Comparison of ENCODE assay signal across 9 mouse cellular contexts in genomic region chr5:139750535-139750934, GRCm38 (mm10). TPM values are rescaled to one million over a fixed set of nuclear protein-coding genes. Genes with fewer than 3 reads are reported as not detected.
A peak's percentile ranks its signal among the peaks of the same experiment; 100 is the strongest.
DNase-seq lines count a peak whose midpoint lies in the region; ATAC-seq and TF ChIP-seq lines count a peak whose summit lies in the region.
"Had no signal": no experiment of that assay in that cellular context is flagged by ENCODE, and none has a peak within 500 bp of the region (broad histone marks: within the 10 kb centered on the region; RNA-seq: fewer than 3 reads in every experiment).

No protein-coding gene starts in this region.

- no peak overlapping the region for H3K9ac ChIP-seq in heart, embryonic 12.5 days
- H3K9ac ChIP-seq: limb, embryonic 12.5 days had no signal

- DNase-seq in heart, adult 8-10 months (ENCODE audit: low spot score) = peak; percentile 70
- peak; percentile 44 for DNase-seq in T-cell, adult 2 months (ENCODE audit: low spot score)
- DNase-seq in embryo, embryonic 11 days = peak; percentile 69
- DNase-seq in left cerebral cortex, adult 2 months (ENCODE audit: extremely low spot score in 1 of 2, low spot score in 2 of 2) = peak; percentile 62 to 69
- peak; percentile 73 for DNase-seq in mesoderm, embryonic 11.5 days (ENCODE audit: low read depth, low spot score)
- DNase-seq in spleen, adult 18-20 months = peak; percentile 26 to 64

- H3K4me3 ChIP-seq in heart, embryonic 12.5 days = no peak overlapping the region
- H3K4me3 ChIP-seq in left cerebral cortex, adult 2 months = no peak overlapping the region
- H3K4me3 ChIP-seq: limb, embryonic 12.5 days had no signal

- ATAC-seq in heart, embryonic 12.5 days (ENCODE audit: insufficient number of reproducible peaks, low FRiP score) = no peak
- ATAC-seq in granulocyte monocyte progenitor cell, adult 5-6 weeks (replicated peaks; ENCODE audit: poor library complexity, severe bottlenecking) = peak; percentile 38

- peak; percentile 96 for TF ChIP-seq CTCF in left cerebral cortex, adult 2 months (IDR thresholded peaks at IDR 0.05)

- intact Hi-C loops in left cerebral cortex, adult 2 months (cut with DNase I) = loop anchor here (2.0 kb wide), 1 partner anchor 34 kb away; no protein-coding TSS in a partner anchor

- peaks cover 56% of the 10 kb centered on the region for H3K36me3 ChIP-seq in heart, embryonic 12.5 days

- H3K4me2 ChIP-seq in heart, embryonic 12.5 days = no peak overlapping the region
- H3K4me2 ChIP-seq: limb, embryonic 12.5 days had no signal

- no peaks in the 10 kb centered on the region for H3K9me3 ChIP-seq in heart, embryonic 12.5 days (replicated peaks)
- H3K9me3 ChIP-seq: limb, embryonic 12.5 days had no signal

- H3K4me1 ChIP-seq in heart, embryonic 12.5 days (replicated peaks) = peaks cover 4% of the 10 kb centered on the region; the same call in 1 of the 2 replicates

- no peak overlapping the region for H3K27ac ChIP-seq in heart, embryonic 12.5 days (ENCODE audit: poor library complexity, severe bottlenecking)
- no peak overlapping the region for H3K27ac ChIP-seq in left cerebral cortex, adult 2 months
- H3K27ac ChIP-seq: limb, embryonic 12.5 days had no signal

- H3K27me3 ChIP-seq in heart, embryonic 12.5 days (replicated peaks) = peaks cover 7% of the 10 kb centered on the region
- H3K27me3 ChIP-seq: limb, embryonic 12.5 days had no signal

RNA-seq across cellular contexts. Expression of gene Micall2, which starts 14.4 kb away (rescaled TPM):
- 1 to 10 TPM; 1.3 to 2.6 (median 1.9) TPM for total RNA-seq in heart, adult 8-10 months (2022)
- 2.1 and 3.4 TPM in 2 replicates for polyA plus RNA-seq in heart, embryonic 12.5 days (2016; fragmentation: Nextera tagmentation; extraction: Ambion mirVana)
- 8.3 and 9.7 TPM in 2 replicates for total RNA-seq in granulocyte monocyte progenitor cell, adult 5-6 weeks (2014; fragmentation: Nextera tagmentation)
- 2.8 and 3.9 TPM in 2 replicates for total RNA-seq in granulocyte monocyte progenitor cell, adult 5-6 weeks (2017)
- 1 to 10 TPM; 2.2 to 3.7 TPM for total RNA-seq in left cerebral cortex, adult 2 months (2021)

RNA-seq across cellular contexts. Expression of gene Ints1, which starts 24.9 kb away (rescaled TPM):
- 10 to 100 TPM; 39.2 to 43.9 (median 40.1) TPM for total RNA-seq in heart, adult 8-10 months (2022)
- 24.2 and 32.7 TPM in 2 replicates for polyA plus RNA-seq in heart, embryonic 12.5 days (2016; fragmentation: Nextera tagmentation; extraction: Ambion mirVana)
- 85.9 and 93.1 TPM in 2 replicates for total RNA-seq in granulocyte monocyte progenitor cell, adult 5-6 weeks (2014; fragmentation: Nextera tagmentation)
- 46.7 and 53.4 TPM in 2 replicates for total RNA-seq in granulocyte monocyte progenitor cell, adult 5-6 weeks (2017)
- total RNA-seq in left cerebral cortex, adult 2 months (2021) = 100 to 1,000 TPM in 1 of 2 experiments, 10 to 100 TPM in 1; 91.9 to 102 TPM

RNA-seq across cellular contexts. Expression of gene Mafk, which starts 40.8 kb away (rescaled TPM):
- total RNA-seq in heart, adult 8-10 months (2022) = 10 to 100 TPM; 27.3 to 35.9 (median 33.9) TPM
- 24.4 and 25.2 TPM in 2 replicates for polyA plus RNA-seq in heart, embryonic 12.5 days (2016; fragmentation: Nextera tagmentation; extraction: Ambion mirVana)
- 12.1 and 18.5 TPM in 2 replicates for total RNA-seq in granulocyte monocyte progenitor cell, adult 5-6 weeks (2014; fragmentation: Nextera tagmentation)
- 18.5 and 23.0 TPM in 2 replicates for total RNA-seq in granulocyte monocyte progenitor cell, adult 5-6 weeks (2017)
- 10 to 100 TPM in 1 of 2 experiments, 1 to 10 TPM in 1; 8.9 to 11.5 TPM for total RNA-seq in left cerebral cortex, adult 2 months (2021)
